Mouse (Mus musculus) 3134 (cell line): ENCODE measurements around the gene Clstn3.
"Not testable (repeated sequence)": the region's sequence is repeated elsewhere in the genome, so short reads cannot be mapped to it uniquely, and the experiment has no call there.

Experiments
- DNase-seq: peaks from one replicate; pipeline ENCODE4 v3.0.0-alpha.2; 2011; ENCODE audit warnings: low spot score; ENCODE audit not compliant: insufficient read length; ENCODE audit errors: extremely low read depth

Clstn3 gene

GRCm38 (mm10) chr6:124464305-124465271 lies at the start of gene Clstn3:
Gene Clstn3 (minus strand): TSS chr6:124464794.
- DNase-seq = no peak

- peak; percentile 54 for DNase-seq
These were observed 47.8 kb upstream of the Clstn3 start, which contains the start of gene C1ra for GRCm38 (mm10) chr6:124512355-124512836. Gene C1ra (plus strand): TSS chr6:124512405.

DNA sequence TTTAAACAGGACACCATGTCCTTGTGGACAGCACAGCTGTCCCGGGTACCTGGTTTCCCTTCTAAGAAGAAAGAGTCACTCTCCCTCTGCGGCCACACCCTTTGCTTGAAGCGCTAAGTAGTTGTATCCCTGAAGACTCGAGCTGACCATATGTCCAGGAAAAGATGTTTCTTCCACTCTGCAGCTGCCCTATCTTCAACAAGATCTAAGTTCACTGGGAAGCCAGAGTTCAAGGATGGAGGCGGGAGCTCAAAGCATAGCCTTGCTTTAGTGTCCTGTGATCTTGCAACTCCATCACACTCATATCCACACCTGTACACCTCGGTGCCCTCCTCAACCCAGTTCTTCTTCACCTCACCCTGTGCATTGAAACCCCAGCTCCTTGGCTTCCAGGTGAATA lies 47.3 kb upstream of the Clstn3 start:
- DNase-seq = no peak

DNA sequence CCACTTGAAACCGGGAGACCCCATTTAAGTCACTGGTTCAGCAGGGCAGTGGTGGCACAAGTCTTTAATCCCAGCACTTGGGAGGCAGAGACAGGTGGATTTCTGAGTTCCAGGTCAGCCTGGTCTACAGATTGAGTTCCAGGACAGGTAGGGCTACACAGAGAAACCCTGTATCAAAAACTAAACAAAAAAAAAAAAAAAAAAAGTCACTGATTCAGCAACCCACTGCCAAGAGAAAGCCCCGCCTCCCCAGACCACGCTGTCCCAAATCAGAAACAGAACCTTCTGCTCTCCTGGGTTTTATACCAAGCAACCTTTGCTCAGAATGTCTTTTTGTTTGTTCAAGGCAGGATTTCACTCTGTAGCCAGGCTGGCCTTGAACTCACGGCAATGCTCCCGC lies 44.6 kb upstream of the Clstn3 start:
- not testable (repeated sequence) for DNase-seq

- no peak for DNase-seq
These were observed 43.7 kb upstream of the Clstn3 start for GRCm38 (mm10) chr6:124508292-124508691.

GRCm38 (mm10) chr6:124506991-124507390 lies 42.4 kb upstream of the Clstn3 start:
- no peak for DNase-seq

DNA sequence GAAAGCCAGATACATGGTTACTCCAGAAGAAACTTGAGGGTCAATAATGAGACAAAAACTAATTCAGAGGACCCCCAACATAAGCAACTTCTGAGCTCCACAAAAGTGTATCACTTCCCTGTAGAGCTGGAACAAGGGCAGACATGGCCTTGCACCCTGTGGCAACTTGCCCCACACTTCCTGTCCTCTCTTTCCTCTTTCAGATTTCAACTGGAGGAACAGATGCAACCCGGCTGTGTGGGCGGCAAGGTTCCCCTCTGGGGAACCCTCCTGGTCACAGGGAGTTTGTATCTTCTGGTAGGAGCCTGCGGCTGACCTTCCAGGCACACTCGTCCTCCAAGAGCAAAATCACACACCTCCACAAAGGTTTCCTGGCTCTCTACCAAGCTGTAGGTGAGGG lies 40.4 kb upstream of the Clstn3 start:
- DNase-seq = no peak

- no peak for DNase-seq
These were observed 37.4 kb upstream of the Clstn3 start for GRCm38 (mm10) chr6:124502021-124502420.

- no peak for DNase-seq
These were observed 36.9 kb upstream of the Clstn3 start for GRCm38 (mm10) chr6:124501473-124501872.

- no peak for DNase-seq
These were observed 35.4 kb upstream of the Clstn3 start for GRCm38 (mm10) chr6:124499914-124500566.

- DNase-seq = no peak
These were observed 31.5 kb upstream of the Clstn3 start for GRCm38 (mm10) chr6:124496054-124496453.

DNA sequence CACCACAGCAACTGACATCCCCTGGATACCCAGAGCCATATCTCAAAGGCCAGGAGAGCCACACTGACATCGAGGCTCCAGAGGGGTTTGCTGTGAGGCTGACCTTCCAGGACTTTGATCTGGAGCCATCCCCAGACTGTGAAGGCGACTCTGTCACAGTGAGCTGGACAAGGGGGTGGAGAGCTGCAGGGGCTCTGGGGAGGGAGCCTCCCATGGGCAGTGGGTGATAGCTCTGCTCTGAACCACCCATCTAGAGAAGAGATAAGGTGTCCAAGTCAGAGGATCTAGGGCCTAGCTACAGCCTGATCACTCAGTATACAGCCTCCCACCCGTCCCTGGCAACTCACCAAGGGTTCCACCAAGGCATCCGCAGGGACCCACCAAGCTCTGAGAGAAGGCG lies 29.3 kb upstream of the Clstn3 start:
- no peak for DNase-seq

GRCm38 (mm10) chr6:124492842-124493561 lies 28.4 kb upstream of the Clstn3 start, which contains the start of gene C1rl:
Gene C1rl (plus strand): TSS chr6:124493113.
- peak; percentile 86 for DNase-seq

DNA sequence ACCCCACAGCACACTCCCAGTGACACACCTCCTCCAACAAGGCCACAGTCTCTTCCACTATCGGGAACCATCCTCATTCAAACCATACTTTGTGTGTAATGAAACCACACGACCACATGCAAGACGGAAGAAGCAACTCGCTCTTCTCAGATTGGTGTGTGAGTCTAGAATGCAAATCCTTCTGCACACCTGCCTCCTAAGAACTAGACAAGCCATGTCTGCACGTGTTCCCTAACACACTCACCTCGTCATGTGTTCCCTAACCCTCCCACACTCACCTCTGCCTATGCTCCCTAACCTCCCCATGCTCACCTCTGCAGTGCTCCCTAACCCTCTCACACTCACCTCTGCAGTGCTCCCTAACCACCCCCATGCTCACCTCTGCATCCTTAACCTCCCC lies 26.8 kb upstream of the Clstn3 start:
- no peak for DNase-seq

DNA sequence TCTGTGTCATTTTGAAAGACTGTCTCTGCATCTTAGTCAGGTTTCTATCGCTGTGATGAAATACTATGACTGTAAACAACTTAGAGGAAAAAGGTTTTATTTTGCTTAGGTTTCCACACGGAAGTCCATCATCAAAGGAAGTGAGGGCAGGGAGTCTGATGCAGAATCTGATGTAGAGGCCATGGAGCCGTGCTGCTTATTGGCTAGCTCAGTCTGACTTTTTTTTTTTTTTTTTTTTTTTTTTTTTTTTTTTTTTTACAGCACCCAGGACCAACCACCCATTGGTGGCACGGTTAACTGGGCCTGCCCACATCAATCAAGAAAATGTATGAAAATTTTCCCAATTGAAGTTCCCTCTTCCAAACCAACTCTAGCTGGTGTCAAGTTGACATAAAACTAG lies 24.4 kb upstream of the Clstn3 start:
- no peak for DNase-seq

- DNase-seq = no peak
These were observed 22.9 kb upstream of the Clstn3 start for GRCm38 (mm10) chr6:124487509-124487908.

DNA sequence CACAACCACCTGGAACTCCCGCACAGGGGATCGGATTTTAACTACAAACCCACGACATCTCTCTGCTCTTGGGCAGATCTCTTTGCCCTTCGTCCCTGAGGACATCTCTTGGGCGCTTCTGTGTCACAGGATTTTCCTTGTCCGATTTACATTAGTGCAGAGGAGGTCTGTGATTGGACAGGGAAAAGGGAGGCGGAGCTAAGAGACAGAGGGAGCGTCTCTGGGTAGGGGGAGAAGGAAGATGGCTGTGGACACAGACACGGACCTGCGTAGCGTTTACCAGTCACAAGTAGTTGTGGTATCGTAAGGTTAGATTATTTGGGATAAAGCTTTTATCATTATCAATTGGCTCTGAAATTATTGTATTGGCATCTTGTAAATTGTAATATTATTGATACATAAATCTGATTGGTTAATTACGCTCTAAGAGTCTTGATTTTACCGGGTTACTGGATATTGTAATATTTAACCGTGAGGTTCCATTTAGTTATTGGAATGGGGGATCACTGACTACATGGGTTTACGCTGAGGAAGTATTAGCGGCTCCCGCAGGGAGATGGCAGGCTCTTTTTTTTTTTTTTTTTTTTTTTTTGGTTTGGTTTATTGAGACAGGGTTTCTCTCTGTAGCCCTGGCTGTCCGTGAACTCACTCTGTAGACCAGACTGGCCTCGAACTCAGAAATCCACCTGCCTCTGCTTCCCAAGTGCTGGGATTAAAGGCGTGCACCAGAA lies 21.0 kb upstream of the Clstn3 start:
- no peak for DNase-seq

GRCm38 (mm10) chr6:124484851-124485250 lies 20.3 kb upstream of the Clstn3 start:
- DNase-seq = peak; percentile 71

- DNase-seq = not testable (repeated sequence)
These were observed 19.2 kb upstream of the Clstn3 start for GRCm38 (mm10) chr6:124483831-124484230.

DNA sequence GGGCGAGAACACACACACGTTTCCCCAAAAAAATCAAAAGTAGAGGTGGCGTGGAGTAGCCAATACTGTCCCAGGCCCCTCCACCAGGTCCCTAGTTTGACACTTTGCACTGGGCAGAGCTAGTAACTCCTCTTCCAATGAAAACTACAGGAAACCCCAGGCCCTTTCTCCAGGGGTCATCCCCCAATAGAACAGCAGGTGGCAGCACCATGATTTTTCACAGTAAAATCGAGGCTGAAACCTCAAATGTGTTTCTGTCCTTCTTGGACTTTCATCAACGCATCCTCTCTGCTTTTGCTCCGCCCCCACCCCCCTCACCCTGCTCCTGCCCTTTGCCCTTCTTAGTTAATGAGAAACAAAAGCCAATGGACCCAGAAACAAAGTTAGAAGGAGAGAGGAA lies 17.0 kb upstream of the Clstn3 start:
- peak; percentile 37 for DNase-seq
